Mouse (Mus musculus) lung, postnatal 0 days (tissue): ENCODE measurements at regions not wholly inside any gene's neighbourhood (a gene's known extent, or its start where the extent isn't known, plus 50 kb on each side); places are given as distances from the start of the nearest gene placed in this dataset.

Experiments used
- CTCF ChIP-seq: IDR thresholded peaks from 2 replicates; pipeline ENCODE4 v1.5.1; 2016; ENCODE audit warnings: antibody characterized with exemption, mild to moderate bottlenecking
- EP300 ChIP-seq: IDR thresholded peaks from 2 replicates; pipeline ENCODE4 v1.6.1; 2016; ENCODE audit warnings: antibody characterized with exemption, mild to moderate bottlenecking, control low read depth

DNA sequence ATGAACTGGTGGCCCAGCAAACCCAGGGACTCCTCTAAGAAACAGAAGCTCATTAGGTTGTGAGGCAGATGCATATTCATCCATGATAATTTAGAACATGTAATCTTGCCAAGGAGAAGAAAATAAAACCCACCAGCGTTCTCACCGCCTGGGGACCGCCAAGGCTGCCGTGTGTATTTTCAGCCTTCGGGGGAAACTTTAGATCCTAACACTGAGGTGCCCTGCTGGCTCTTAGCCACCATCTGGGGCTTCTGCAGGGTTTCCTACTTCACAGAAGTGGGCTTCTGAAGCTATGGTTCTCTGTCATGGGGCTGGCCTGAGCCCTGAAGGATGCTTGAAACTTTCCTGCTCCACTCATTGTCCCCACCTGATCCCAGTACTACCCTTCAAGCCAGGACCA, 90.8 kb upstream of the Kcng1 start:
- TF ChIP-seq CTCF: no peak
- TF ChIP-seq EP300: no peak
